Mouse (Mus musculus) heart, postnatal 0 days (tissue): ENCODE data around the gene Fxyd1. TPM values are rescaled to one million over a fixed set of nuclear protein-coding genes. Genes with fewer than 3 reads are reported as not detected.
A peak's percentile ranks its signal among the peaks of the same experiment; 100 is the strongest.

Experiments used
- ATAC-seq: fragments of 200-750 bp; cut with Nextera tagmentation; 2 replicates; pipeline ENCODE4 v1.8.0; 2017; ENCODE audit warnings: low read depth, moderate number of reproducible peaks, moderate library complexity; ENCODE audit not compliant: insufficient read depth
- DNase-seq: peaks from one replicate; pipeline ENCODE4 v3.0.0-alpha.2; 2016; ENCODE audit warnings: low spot score
- H3K27ac ChIP-seq: fragments of 300-500 bp; sonication (generic); 2 replicates; pipeline ENCODE4 v1.5.1; 2014; ENCODE audit warnings: low read depth, mild to moderate bottlenecking
- H3K27me3 ChIP-seq: fragments of 300-500 bp; sonication (generic); 2 replicates; pipeline ENCODE4 v1.6.1; 2014; ENCODE audit warnings: low read length, mixed read lengths; ENCODE audit not compliant: control insufficient read depth, insufficient read depth
- H3K36me3 ChIP-seq: fragments of 300-500 bp; sonication (generic); replicated peaks from 2 replicates; pipeline ENCODE4 v1.6.1; 2014; ENCODE audit warnings: low read length, mixed read lengths; ENCODE audit not compliant: control insufficient read depth, insufficient read depth
- H3K4me1 ChIP-seq: fragments of 300-500 bp; sonication (generic); 2 replicates; pipeline ENCODE4 v1.6.1; 2014; ENCODE audit warnings: antibody characterized with exemption; ENCODE audit not compliant: control insufficient read depth, insufficient read depth
- H3K4me2 ChIP-seq: fragments of 300-500 bp; sonication (generic); 2 replicates; pipeline ENCODE4 v1.6.1; 2014; ENCODE audit warnings: low read depth, mild to moderate bottlenecking, low read length, moderate library complexity
- H3K4me3 ChIP-seq: fragments of 300-500 bp; sonication (generic); 2 replicates; pipeline ENCODE4 v1.5.1; 2014; ENCODE audit warnings: low read depth, low read length
- H3K9ac ChIP-seq: fragments of 300-500 bp; sonication (generic); replicated peaks from 2 replicates; pipeline ENCODE4 v1.6.1; 2014; ENCODE audit warnings: low read depth, low read length, mixed read lengths
- H3K9me3 ChIP-seq: fragments of 300-500 bp; sonication (generic); replicated peaks from 2 replicates; pipeline ENCODE4 v1.6.1; 2016; ENCODE audit warnings: low read length; ENCODE audit not compliant: control insufficient read depth
- CTCF ChIP-seq: IDR thresholded peaks from 2 replicates; pipeline ENCODE4 v1.5.1; 2016; ENCODE audit warnings: antibody characterized with exemption, control low read depth, low read depth
- EP300 ChIP-seq: IDR thresholded peaks from 2 replicates; pipeline ENCODE4 v1.6.1; 2016; ENCODE audit warnings: antibody characterized with exemption, low read depth
- WGBS: fragments of 180-500 bp; shearing (Covaris S2); extraction: QIAGEN DNeasy Blood & Tissue Kit; methylation state at CpG from one replicate; pipeline ENCODE4 v1.1.7; 2014; 5-methylcytosine and 5-hydroxymethylcytosine counted together
- polyA plus RNA-seq: library from polyadenylated mRNA; unstranded; fragments of >200 nt; fragmentation: Nextera tagmentation; extraction: Ambion mirVana; gene quantifications from 2 replicates; pipeline ENCODE4 v1.2.1, GENCODE M21; 2015
- total RNA-seq: library from RNA; depleted of rRNA; stranded (reverse); fragments of >200 nt; gene quantifications from 2 replicates; pipeline ENCODE4 v1.2.3, GENCODE M21; 2014; ENCODE audit warnings: low replicate concordance

The Fxyd1 gene
- total and polyA plus RNA-seq, 2 experiments from 2014 or later = 499 to 1,579 TPM

DNA sequence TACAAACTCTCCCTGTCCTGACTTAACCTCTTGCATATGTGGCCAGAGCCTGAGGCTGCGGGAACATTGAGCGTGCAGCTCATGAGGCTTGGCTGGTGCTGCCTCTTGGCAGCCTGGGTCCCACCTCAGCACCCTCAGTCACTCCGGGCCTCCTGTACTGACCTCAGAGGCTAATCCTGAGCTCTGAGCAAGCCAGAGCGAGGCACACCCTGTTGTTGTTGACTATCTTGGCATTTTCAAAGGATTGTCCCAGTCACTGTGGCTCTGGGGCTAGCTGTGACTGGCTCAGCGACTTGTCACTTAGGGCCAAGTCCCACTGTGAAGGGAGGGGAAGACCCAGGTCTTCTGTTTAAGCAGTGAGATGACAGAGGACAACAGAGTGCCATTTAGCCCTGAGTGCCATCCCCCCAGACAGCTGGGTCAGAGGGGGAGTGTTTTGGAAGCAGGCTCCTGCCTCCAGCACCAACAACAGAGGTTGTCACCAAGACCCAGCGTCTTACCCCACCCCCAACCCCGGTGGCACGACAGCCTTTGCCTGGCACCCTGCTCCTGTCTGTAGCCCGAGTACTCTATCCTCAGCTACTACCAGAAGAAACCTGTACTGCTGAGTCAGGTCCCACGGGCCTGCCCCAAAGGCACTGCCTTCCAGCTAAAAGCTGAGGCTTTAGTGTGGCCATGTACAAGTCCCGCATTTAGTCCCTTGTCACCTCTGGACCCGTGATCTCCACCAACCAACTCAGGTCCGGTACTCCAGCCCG is 26.0 kb upstream of the Fxyd1 start:
- no peaks in the 10 kb centered on the region for H3K27me3 ChIP-seq
- 61% methylated on average over 14 of the region's 14 CpGs for WGBS
- ATAC-seq (peak; percentile 59), DNase-seq (peak; percentile 45)
- H3K9me3 ChIP-seq = no peaks in the 10 kb centered on the region
- no peak overlapping the region for H3K4me2 ChIP-seq
- peaks cover 6% of the 10 kb centered on the region for H3K4me1 ChIP-seq
- TF ChIP-seq EP300 (no peak), CTCF (no peak)
- no peaks in the 10 kb centered on the region for H3K36me3 ChIP-seq
- H3K27ac ChIP-seq = no peak overlapping the region
- H3K4me3 ChIP-seq = no peak overlapping the region
- no peak overlapping the region for H3K9ac ChIP-seq

DNA sequence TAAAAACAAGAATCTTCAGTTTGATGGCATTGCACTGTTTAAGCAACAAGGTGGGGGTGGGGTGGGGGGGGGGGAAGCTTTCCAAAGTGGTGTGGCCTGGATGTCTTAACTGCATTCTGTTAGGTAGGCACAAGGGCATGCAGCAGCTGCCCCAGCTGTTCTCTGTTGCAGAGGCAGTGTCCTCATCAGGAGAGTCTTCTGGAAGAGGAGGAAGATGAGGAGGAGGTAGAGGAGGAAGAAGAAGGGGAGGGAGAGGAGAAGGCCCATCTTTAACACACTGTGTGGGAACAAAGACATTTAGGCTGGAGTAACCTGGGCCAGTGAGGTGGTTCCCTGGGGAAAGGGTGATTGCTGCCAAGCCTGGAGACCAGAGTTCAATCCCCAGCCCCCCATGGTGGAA is 25.1 kb upstream of the Fxyd1 start:
- no peak for TF ChIP-seq EP300
- TF ChIP-seq CTCF = no peak
- DNase-seq = no peak
- no peak overlapping the region for H3K27ac ChIP-seq
- H3K9ac ChIP-seq = no peak overlapping the region
- H3K4me1 ChIP-seq = no peaks in the 10 kb centered on the region; the same call in 1 of the 2 replicates
- no peaks in the 10 kb centered on the region for H3K9me3 ChIP-seq
- no peak for ATAC-seq
- H3K27me3 ChIP-seq = no peaks in the 10 kb centered on the region; the same call in 1 of the 2 replicates
- H3K4me3 ChIP-seq = no peak overlapping the region
- no peaks in the 10 kb centered on the region for H3K36me3 ChIP-seq
- no peak overlapping the region for H3K4me2 ChIP-seq

DNA sequence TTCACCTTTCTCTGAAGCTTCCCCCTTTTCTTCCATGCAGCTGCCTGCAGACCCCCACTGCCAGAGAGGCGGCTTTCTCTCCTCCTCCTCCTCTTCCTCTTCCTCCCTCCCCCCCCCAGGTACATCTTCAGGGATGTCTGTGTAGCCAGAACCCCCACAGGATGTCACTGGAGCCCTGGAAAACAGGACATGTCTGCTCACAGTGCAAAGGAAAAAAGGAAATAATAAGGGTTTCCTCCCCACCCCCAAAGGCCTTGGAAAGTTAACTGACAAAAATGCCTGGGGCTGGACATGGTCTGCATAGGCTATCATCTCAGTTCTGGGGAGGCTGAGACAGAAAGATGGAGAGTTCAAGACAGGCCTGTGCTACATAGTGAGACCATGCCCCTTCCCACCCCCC is 24.1 kb upstream of the Fxyd1 start:
- Histone ChIP-seq H3K4me1 (no peaks in the 10 kb centered on the region; the same call in 1 of the 2 replicates), H3K4me2 (no peak overlapping the region), H3K9ac (no peak overlapping the region), H3K4me3 (no peak overlapping the region), H3K9me3 (no peaks in the 10 kb centered on the region), H3K36me3 (no peaks in the 10 kb centered on the region), H3K27me3 (no peaks in the 10 kb centered on the region; the same call in 1 of the 2 replicates), H3K27ac (no peak overlapping the region)
- TF ChIP-seq EP300 = no peak
- TF ChIP-seq CTCF = no peak
- WGBS = 31% methylated on average over 1 of the region's 1 CpGs
- DNase-seq (no peak), ATAC-seq (no peak)

DNA sequence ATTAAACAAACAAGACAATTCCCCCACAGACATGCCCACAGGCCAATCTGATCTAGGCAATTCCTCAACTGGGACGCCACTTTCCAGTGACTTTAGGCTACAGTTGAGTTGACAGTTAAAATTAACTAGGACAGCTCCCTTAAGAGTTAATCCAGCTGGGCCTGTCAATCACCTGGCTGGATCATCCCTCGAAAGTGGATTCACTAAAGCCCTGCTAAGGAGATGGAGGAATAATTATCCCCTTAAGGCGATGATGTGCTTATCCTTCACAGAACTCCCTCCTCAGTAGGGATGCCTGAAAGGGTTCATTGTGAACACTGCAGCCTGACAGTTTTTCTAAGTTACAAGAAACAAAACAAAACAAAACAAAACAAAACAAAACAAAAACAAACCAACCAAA is 23.6 kb upstream of the Fxyd1 start:
- H3K27ac ChIP-seq = no peak overlapping the region
- H3K4me1 ChIP-seq = no peaks in the 10 kb centered on the region; the same call in 1 of the 2 replicates
- no peaks in the 10 kb centered on the region for H3K36me3 ChIP-seq
- DNase-seq = no peak
- WGBS = 62% methylated on average over 3 of the region's 3 CpGs
- H3K4me2 ChIP-seq = no peak overlapping the region
- no peaks in the 10 kb centered on the region for H3K9me3 ChIP-seq
- TF ChIP-seq EP300 (no peak), CTCF (no peak)
- H3K4me3 ChIP-seq = no peak overlapping the region
- no peak for ATAC-seq
- H3K27me3 ChIP-seq = no peaks in the 10 kb centered on the region; the same call in 1 of the 2 replicates
- H3K9ac ChIP-seq = no peak overlapping the region

DNA sequence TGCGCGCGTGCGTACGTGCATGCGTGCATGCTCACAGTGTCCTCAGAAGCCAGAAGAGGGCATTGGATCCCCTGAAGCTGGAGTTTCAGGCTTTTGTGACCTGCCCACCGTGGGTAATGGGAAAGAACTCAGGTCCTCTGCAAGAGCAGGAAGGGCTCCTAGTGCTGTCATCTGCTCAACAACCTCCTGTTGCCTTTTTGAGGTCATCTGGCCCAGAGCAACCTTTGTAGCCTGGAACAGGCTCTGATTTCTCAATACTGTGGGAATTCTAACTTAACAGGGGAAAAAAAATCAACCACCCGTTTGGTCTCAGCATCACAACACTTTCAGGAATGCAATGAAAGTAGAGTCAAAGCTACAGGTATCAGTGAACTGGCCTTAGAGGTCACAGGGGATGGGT is 22.7 kb upstream of the Fxyd1 start:
- Histone ChIP-seq H3K4me1 (no peaks in the 10 kb centered on the region), H3K9ac (no peak overlapping the region), H3K4me2 (no peak overlapping the region), H3K9me3 (no peaks in the 10 kb centered on the region), H3K27ac (no peak overlapping the region), H3K36me3 (no peaks in the 10 kb centered on the region), H3K4me3 (no peak overlapping the region), H3K27me3 (no peaks in the 10 kb centered on the region; the same call in 1 of the 2 replicates)
- WGBS = 84% methylated on average over 8 of the region's 8 CpGs
- DNase-seq (no peak), ATAC-seq (no peak)
- no peak for TF ChIP-seq CTCF
- no peak for TF ChIP-seq EP300

DNA sequence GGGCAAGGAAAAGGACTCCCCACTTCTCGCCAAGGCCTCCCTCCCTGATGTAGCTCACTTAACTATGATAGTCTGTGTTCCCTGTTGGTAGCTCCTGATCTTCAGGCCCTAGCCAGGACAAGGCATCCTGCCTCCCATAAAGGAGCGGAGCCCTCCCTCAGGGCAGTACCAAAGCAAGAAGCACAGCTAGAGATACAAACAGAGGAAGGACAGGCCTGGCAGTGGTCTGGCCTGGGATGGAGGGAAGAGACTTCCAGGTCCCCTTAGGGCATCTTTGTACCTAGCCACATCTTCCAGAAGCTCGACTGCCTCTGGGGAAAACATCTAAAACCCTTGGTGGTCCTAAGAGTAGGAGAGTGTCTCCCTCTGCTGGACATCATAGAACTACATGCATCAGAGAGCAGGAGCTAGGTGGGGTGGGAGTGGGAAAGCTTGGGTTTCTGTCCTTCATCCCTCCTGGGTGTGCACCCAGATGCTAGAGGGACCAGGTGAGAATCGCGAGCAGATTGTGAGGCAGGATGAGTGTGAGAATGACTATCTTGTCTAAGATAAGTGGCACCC is 21.0 kb upstream of the Fxyd1 start:
- TF ChIP-seq EP300 (no peak), CTCF (peak; percentile 92)
- H3K9ac ChIP-seq = no peak overlapping the region
- no peaks in the 10 kb centered on the region for H3K4me1 ChIP-seq
- H3K27me3 ChIP-seq = no peaks in the 10 kb centered on the region; the same call in 1 of the 2 replicates
- peak; percentile 41 for DNase-seq
- H3K9me3 ChIP-seq = no peaks in the 10 kb centered on the region
- H3K4me3 ChIP-seq = no peak overlapping the region
- no peak for ATAC-seq
- 40% methylated on average over 5 of the region's 5 CpGs for whole genome bisulfite sequencing
- no peak overlapping the region for H3K27ac ChIP-seq
- no peak overlapping the region for H3K4me2 ChIP-seq
- H3K36me3 ChIP-seq = no peaks in the 10 kb centered on the region
